Mouse (Mus musculus): ENCODE data around the gene Strc. TPM values are rescaled to one million over a fixed set of nuclear protein-coding genes. Genes with fewer than 3 reads are reported as not detected.

The Strc gene
- polyA plus RNA-seq, 1 experiment = not detected

- H3K4me3 ChIP-seq = no peak overlapping the region
- H3K79me2 ChIP-seq (ENCODE audit: control insufficient read depth, insufficient read depth) = no peaks in the 10 kb centered on the region
- H3K27me3 ChIP-seq (ENCODE audit: control insufficient read depth, insufficient read depth, insufficient read length) = no peaks in the 10 kb centered on the region
- TF ChIP-seq TCF3 (IDR thresholded peaks at IDR 0.05; ENCODE audit: insufficient read length, low read depth) (no peak), POLR2AphosphoS2 (IDR thresholded peaks at IDR 0.05; ENCODE audit: insufficient read length, low read depth) (no peak), CEBPB (IDR thresholded peaks at IDR 0.05; ENCODE audit: insufficient read depth, poor library complexity, severe bottlenecking) (no peak), MAX (IDR thresholded peaks at IDR 0.05; ENCODE audit: low read depth) (no peak), USF1 (IDR thresholded peaks at IDR 0.05; ENCODE audit: low read depth) (no peak), REST (IDR thresholded peaks at IDR 0.05; ENCODE audit: insufficient read depth, insufficient read length) (no peak), MYOD1 (IDR thresholded peaks at IDR 0.05; ENCODE audit: control insufficient read depth in 1 of 3, insufficient read length in 2 of 3, low read depth in 2 of 3) (no peak), E2F4 (IDR thresholded peaks at IDR 0.05; ENCODE audit: insufficient read depth) (no peak), MYOG (IDR thresholded peaks at IDR 0.05; ENCODE audit: control insufficient read depth in 1 of 3, insufficient read depth in 1 of 3, insufficient read length in 2 of 3, low read depth in 2 of 3) (no peak), SRF (IDR thresholded peaks at IDR 0.05; ENCODE audit: control insufficient read depth, insufficient read length, low read depth) (no peak), POLR2A (IDR thresholded peaks at IDR 0.05; ENCODE audit: insufficient read length, low read depth) (no peak), TCF12 (IDR thresholded peaks at IDR 0.05; ENCODE audit: insufficient read depth, poor library complexity, severe bottlenecking) (no peak)
- no peak overlapping the region for H3K4me2 ChIP-seq (ENCODE audit: low read depth)
- no peaks in the 10 kb centered on the region for H3K36me3 ChIP-seq (ENCODE audit: control insufficient read depth, insufficient read depth)
- H3ac ChIP-seq (ENCODE audit: control insufficient read depth, insufficient read length) = no peak overlapping the region
Measured at GRCm38 (mm10) chr2:121323693-121324470, 63.1 kb downstream of the Strc start.

GRCm38 (mm10) chr2:121323041-121323440 lies 63.9 kb downstream of the Strc start:
- no peaks in the 10 kb centered on the region for H3K79me2 ChIP-seq (ENCODE audit: control insufficient read depth, insufficient read depth)
- H3K4me2 ChIP-seq (ENCODE audit: low read depth) = no peak overlapping the region
- TF ChIP-seq TCF12 (IDR thresholded peaks at IDR 0.05; ENCODE audit: insufficient read depth, poor library complexity, severe bottlenecking) = no peak
- TF ChIP-seq TCF3 (IDR thresholded peaks at IDR 0.05; ENCODE audit: insufficient read length, low read depth) = no peak
- no peak for TF ChIP-seq POLR2AphosphoS2 (IDR thresholded peaks at IDR 0.05; ENCODE audit: insufficient read length, low read depth)
- no peak for TF ChIP-seq MAX (IDR thresholded peaks at IDR 0.05; ENCODE audit: low read depth)
- TF ChIP-seq MYOD1 (IDR thresholded peaks at IDR 0.05; ENCODE audit: control insufficient read depth in 1 of 3, insufficient read length in 2 of 3, low read depth in 2 of 3) = no peak
- TF ChIP-seq CEBPB (IDR thresholded peaks at IDR 0.05; ENCODE audit: insufficient read depth, poor library complexity, severe bottlenecking) = no peak
- TF ChIP-seq POLR2A (IDR thresholded peaks at IDR 0.05; ENCODE audit: insufficient read length, low read depth) = no peak
- TF ChIP-seq E2F4 (IDR thresholded peaks at IDR 0.05; ENCODE audit: insufficient read depth) = no peak
- TF ChIP-seq USF1 (IDR thresholded peaks at IDR 0.05; ENCODE audit: low read depth) = no peak
- no peak for TF ChIP-seq SRF (IDR thresholded peaks at IDR 0.05; ENCODE audit: control insufficient read depth, insufficient read length, low read depth)
- TF ChIP-seq MYOG (IDR thresholded peaks at IDR 0.05; ENCODE audit: control insufficient read depth in 1 of 3, insufficient read depth in 1 of 3, insufficient read length in 2 of 3, low read depth in 2 of 3) = no peak
- no peak for TF ChIP-seq REST (IDR thresholded peaks at IDR 0.05; ENCODE audit: insufficient read depth, insufficient read length)
- H3K4me3 ChIP-seq = no peak overlapping the region
- no peak overlapping the region for H3ac ChIP-seq (ENCODE audit: control insufficient read depth, insufficient read length)
- H3K36me3 ChIP-seq (ENCODE audit: control insufficient read depth, insufficient read depth) = no peaks in the 10 kb centered on the region
- H3K27me3 ChIP-seq (ENCODE audit: control insufficient read depth, insufficient read depth, insufficient read length) = no peaks in the 10 kb centered on the region

DNA sequence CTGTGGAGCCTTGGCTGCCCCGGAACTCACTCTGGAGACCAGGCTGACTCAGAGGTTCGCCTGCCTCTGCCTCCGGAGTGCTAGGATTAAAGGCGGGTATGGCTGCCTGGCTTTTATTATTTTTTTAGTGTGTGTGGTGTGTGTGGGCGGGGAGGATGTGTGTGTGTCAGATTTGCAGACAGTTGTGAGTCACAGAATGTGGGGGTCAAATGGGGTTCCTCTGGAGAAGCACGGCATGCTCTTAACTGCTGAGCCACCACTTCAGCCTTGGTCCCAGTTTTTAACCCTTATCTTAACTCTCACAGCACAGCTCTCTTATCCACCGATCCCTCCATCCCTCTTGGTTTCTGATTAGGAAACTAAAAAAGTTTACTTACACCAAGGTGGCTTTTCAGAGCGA lies 70.7 kb downstream of the Strc start:
- Histone ChIP-seq H3K79me2 (ENCODE audit: control insufficient read depth, insufficient read depth) (no peaks in the 10 kb centered on the region), H3K4me2 (ENCODE audit: low read depth) (no peak overlapping the region), H3ac (ENCODE audit: control insufficient read depth, insufficient read length) (no peak overlapping the region), H3K27me3 (ENCODE audit: control insufficient read depth, insufficient read depth, insufficient read length) (no peaks in the 10 kb centered on the region), H3K4me3 (no peak overlapping the region), H3K36me3 (ENCODE audit: control insufficient read depth, insufficient read depth) (no peaks in the 10 kb centered on the region)
- TF ChIP-seq CEBPB (IDR thresholded peaks at IDR 0.05; ENCODE audit: insufficient read depth, poor library complexity, severe bottlenecking) = no peak
- TF ChIP-seq MYOD1 (IDR thresholded peaks at IDR 0.05; ENCODE audit: control insufficient read depth in 1 of 3, insufficient read length in 2 of 3, low read depth in 2 of 3) = no peak
- TF ChIP-seq MAX (IDR thresholded peaks at IDR 0.05; ENCODE audit: low read depth) = no peak
- no peak for TF ChIP-seq REST (IDR thresholded peaks at IDR 0.05; ENCODE audit: insufficient read depth, insufficient read length)
- TF ChIP-seq SRF (IDR thresholded peaks at IDR 0.05; ENCODE audit: control insufficient read depth, insufficient read length, low read depth) = no peak
- no peak for TF ChIP-seq USF1 (IDR thresholded peaks at IDR 0.05; ENCODE audit: low read depth)
- TF ChIP-seq POLR2A (IDR thresholded peaks at IDR 0.05; ENCODE audit: insufficient read length, low read depth) = no peak
- TF ChIP-seq E2F4 (IDR thresholded peaks at IDR 0.05; ENCODE audit: insufficient read depth) = no peak
- no peak for TF ChIP-seq POLR2AphosphoS2 (IDR thresholded peaks at IDR 0.05; ENCODE audit: insufficient read length, low read depth)
- TF ChIP-seq MYOG (IDR thresholded peaks at IDR 0.05; ENCODE audit: control insufficient read depth in 1 of 3, insufficient read depth in 1 of 3, insufficient read length in 2 of 3, low read depth in 2 of 3) = no peak
- TF ChIP-seq TCF12 (IDR thresholded peaks at IDR 0.05; ENCODE audit: insufficient read depth, poor library complexity, severe bottlenecking) = no peak
- TF ChIP-seq TCF3 (IDR thresholded peaks at IDR 0.05; ENCODE audit: insufficient read length, low read depth) = no peak

Other genes starting within 250 kb of the Strc start
- 1.5 TPM for gene Adal, start 246.7 kb downstream of the Strc start, polyA plus RNA-seq (2012; fragmentation: generic; extraction: Trizol)
- gene Lcmt2, start 246.5 kb downstream of the Strc start, polyA plus RNA-seq (2012; fragmentation: generic; extraction: Trizol) = 2.9 TPM
- gene Tubgcp4, start 216.5 kb downstream of the Strc start, polyA plus RNA-seq (2012; fragmentation: generic; extraction: Trizol) = 12.7 TPM
- gene Zscan29, start 216.0 kb downstream of the Strc start, polyA plus RNA-seq (2012; fragmentation: generic; extraction: Trizol) = 3.2 TPM
- 22.7 TPM for gene Trp53bp1, start 115.8 kb downstream of the Strc start, polyA plus RNA-seq (2012; fragmentation: generic; extraction: Trizol)
- gene Map1a, start 97.6 kb downstream of the Strc start, polyA plus RNA-seq (2012; fragmentation: generic; extraction: Trizol) = 40.7 TPM
- gene Ppip5k1, start 31.8 kb downstream of the Strc start, polyA plus RNA-seq (2012; fragmentation: generic; extraction: Trizol) = 7.2 TPM
- not detected for gene Ckmt1, start 29.5 kb downstream of the Strc start, polyA plus RNA-seq (2012; fragmentation: generic; extraction: Trizol)
- 130 TPM for gene Pdia3, start 26.6 kb upstream of the Strc start, polyA plus RNA-seq (2012; fragmentation: generic; extraction: Trizol)
- gene Catsper2, start 26.6 kb upstream of the Strc start, polyA plus RNA-seq (2012; fragmentation: generic; extraction: Trizol) = 1.5 TPM
- gene Ell3, start 57.1 kb upstream of the Strc start, polyA plus RNA-seq (2012; fragmentation: generic; extraction: Trizol) = 0.05 TPM
- 891 TPM for gene Serf2, start 62.0 kb upstream of the Strc start, polyA plus RNA-seq (2012; fragmentation: generic; extraction: Trizol)
- gene Hypk, start 66.1 kb upstream of the Strc start, polyA plus RNA-seq (2012; fragmentation: generic; extraction: Trizol) = 26.4 TPM
- 0.32 TPM for gene Serinc4, start 69.6 kb upstream of the Strc start, polyA plus RNA-seq (2012; fragmentation: generic; extraction: Trizol)
- 13.1 TPM for gene Mfap1b, start 86.9 kb upstream of the Strc start, polyA plus RNA-seq (2012; fragmentation: generic; extraction: Trizol)
- gene Mfap1a, start 119.5 kb upstream of the Strc start, polyA plus RNA-seq (2012; fragmentation: generic; extraction: Trizol) = 9.3 TPM
- gene Wdr76, start 119.6 kb upstream of the Strc start, polyA plus RNA-seq (2012; fragmentation: generic; extraction: Trizol) = 2.4 TPM